Mouse (Mus musculus) hindbrain, embryonic 13.5 days (tissue): ENCODE data around the gene Serpinb9c. TPM values are rescaled to one million over a fixed set of nuclear protein-coding genes. Genes with fewer than 3 reads are reported as not detected.
"Not testable (repeated sequence)": the region's sequence is repeated elsewhere in the genome, so short reads cannot be mapped to it uniquely, and the experiment has no call there.

Source experiments
- ATAC-seq: fragments of 200-750 bp; cut with Nextera tagmentation; 2 replicates; pipeline ENCODE4 v1.8.0; 2017; ENCODE audit warnings: moderate TSS enrichment; ENCODE audit not compliant: low FRiP score
- H3K27ac ChIP-seq: fragments of 300-500 bp; sonication (generic); 2 replicates; pipeline ENCODE4 v1.5.1; 2015; ENCODE audit warnings: inconsistent platforms, mild to moderate bottlenecking, moderate library complexity
- H3K27me3 ChIP-seq: fragments of 300-500 bp; sonication (generic); 2 replicates; pipeline ENCODE4 v1.6.1; 2015; ENCODE audit warnings: mild to moderate bottlenecking, inconsistent platforms
- H3K36me3 ChIP-seq: fragments of 300-500 bp; sonication (generic); 2 replicates; pipeline ENCODE4 v1.6.1; 2015; ENCODE audit warnings: mild to moderate bottlenecking, inconsistent platforms
- H3K4me1 ChIP-seq: fragments of 300-500 bp; sonication (generic); replicated peaks from 2 replicates; pipeline ENCODE4 v1.6.1; 2015; ENCODE audit warnings: inconsistent platforms
- H3K4me2 ChIP-seq: fragments of 300-500 bp; sonication (generic); 2 replicates; pipeline ENCODE4 v1.6.1; 2015; ENCODE audit warnings: inconsistent platforms, mild to moderate bottlenecking, moderate library complexity
- H3K4me3 ChIP-seq: fragments of 300-500 bp; sonication (generic); 2 replicates; pipeline ENCODE4 v1.5.1; 2015; ENCODE audit warnings: mild to moderate bottlenecking, inconsistent platforms
- H3K9ac ChIP-seq: fragments of 300-500 bp; sonication (generic); 2 replicates; pipeline ENCODE4 v1.6.1; 2015; ENCODE audit warnings: mild to moderate bottlenecking, inconsistent platforms
- H3K9me3 ChIP-seq: fragments of 300-500 bp; sonication (generic); 2 replicates; pipeline ENCODE4 v1.6.1; 2016; ENCODE audit warnings: inconsistent platforms
- WGBS: fragments of 180-500 bp; shearing (Covaris S2); methylation state at CpG from one replicate; pipeline ENCODE4 v1.1.7; 2015; 5-methylcytosine and 5-hydroxymethylcytosine counted together
- polyA plus RNA-seq: library from polyadenylated mRNA; unstranded; fragments of >200 nt; fragmentation: Nextera tagmentation; extraction: Ambion mirVana; gene quantifications from 2 replicates; pipeline ENCODE4 v1.2.1, GENCODE M21; 2015

Gene Serpinb9c
- not detected in 2 replicates for polyA plus RNA-seq

DNA sequence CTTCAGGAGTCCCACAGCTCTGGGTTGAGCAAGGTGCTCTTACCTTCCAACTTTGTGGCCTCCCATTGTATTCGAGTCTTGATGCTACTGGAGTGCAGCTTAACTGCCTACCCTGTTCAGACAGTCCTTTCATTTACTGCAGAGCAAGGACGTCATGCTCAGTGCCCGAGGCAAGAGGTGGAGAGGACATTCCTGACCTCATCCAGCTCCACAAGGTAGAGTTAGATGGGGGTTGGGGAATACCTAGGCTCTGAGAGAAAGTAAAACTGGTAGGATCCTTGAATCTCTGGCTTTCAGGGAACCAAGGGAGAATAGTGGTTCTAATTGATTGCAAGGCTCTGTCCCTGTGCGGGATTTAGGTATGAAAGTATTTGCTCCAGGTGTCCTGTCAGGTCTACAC, at the start of gene Serpinb9c:
TSS of gene Serpinb9c (minus strand) at position 101 of the 400 bp plus-strand sequence.
- ATAC-seq, result no peak
- no peak within 1 kb of the TSS for H3K4me2 ChIP-seq
- H3K27ac ChIP-seq, result no peak within 1 kb of the TSS
- H3K36me3 ChIP-seq, result no peaks in the 10 kb centered on the region
- no peak within 1 kb of the TSS for H3K9ac ChIP-seq
- WGBS, result 77% methylated on average over 4 of the region's 4 CpGs
- no peaks in the 10 kb centered on the region for H3K4me1 ChIP-seq
- H3K9me3 ChIP-seq, result peaks cover 4% of the 10 kb centered on the region; the same call in 1 of the 2 replicates
- H3K4me3 ChIP-seq, result no peak within 1 kb of the TSS
- H3K27me3 ChIP-seq, result no peaks in the 10 kb centered on the region

DNA sequence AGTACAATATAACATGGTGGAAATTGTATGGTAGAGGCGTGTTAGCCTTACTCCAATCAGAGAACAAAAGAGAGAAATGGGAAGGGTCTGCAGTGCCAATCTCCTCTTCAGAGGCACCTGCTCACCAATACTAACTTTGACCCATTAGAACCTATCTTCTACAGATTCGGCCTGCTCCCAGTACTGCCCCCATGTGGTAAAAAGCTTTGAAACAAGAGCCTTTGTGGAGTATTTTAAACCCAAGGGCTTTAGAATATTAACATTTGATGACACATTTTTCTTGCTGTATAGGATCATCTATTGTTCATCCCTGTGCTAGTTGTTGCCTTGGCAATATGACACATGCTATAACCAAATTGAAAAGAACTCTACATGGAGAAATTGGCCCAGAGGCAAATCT, 40.2 kb upstream of the Serpinb9c start:
- no peaks in the 10 kb centered on the region for H3K4me1 ChIP-seq
- H3K27ac ChIP-seq, result no peak overlapping the region
- ATAC-seq, result no peak
- 64% methylated on average over 2 of the region's 2 CpGs for WGBS
- H3K36me3 ChIP-seq, result no peaks in the 10 kb centered on the region
- H3K4me2 ChIP-seq, result no peak overlapping the region
- no peaks in the 10 kb centered on the region for H3K9me3 ChIP-seq
- no peak overlapping the region for H3K4me3 ChIP-seq
- H3K27me3 ChIP-seq, result no peaks in the 10 kb centered on the region
- H3K9ac ChIP-seq, result no peak overlapping the region

DNA sequence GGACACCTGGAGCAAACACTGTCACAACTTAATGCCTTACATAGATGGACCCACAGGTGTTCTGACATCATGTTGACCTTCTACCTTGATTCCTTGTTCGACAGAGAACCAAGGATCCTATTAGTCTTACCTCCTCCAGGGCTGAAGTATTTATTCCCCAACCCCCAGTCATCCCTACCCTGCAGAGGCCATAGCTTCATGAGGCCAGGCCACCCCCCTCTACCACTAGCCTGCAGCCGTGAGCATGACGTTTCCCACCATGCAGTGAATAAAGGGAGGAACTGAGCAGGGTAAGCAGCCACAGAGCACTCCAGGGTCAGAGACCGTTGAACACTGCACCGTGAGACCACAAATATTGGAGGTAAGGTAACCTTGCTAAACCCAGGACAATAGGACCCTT, 33.1 kb upstream of the Serpinb9c start, which contains the start of gene Serpinb9d:
TSS of gene Serpinb9d (plus strand) at position 301 of the 400 bp plus-strand sequence.
- H3K27me3 ChIP-seq, result no peaks in the 10 kb centered on the region
- ATAC-seq, result no peak
- H3K27ac ChIP-seq, result no peak within 1 kb of the TSS
- no peaks in the 10 kb centered on the region for H3K36me3 ChIP-seq
- H3K9me3 ChIP-seq, result no peaks in the 10 kb centered on the region
- no peak within 1 kb of the TSS for H3K9ac ChIP-seq
- H3K4me2 ChIP-seq, result no peak within 1 kb of the TSS
- WGBS, result 86% methylated on average over 5 of the region's 5 CpGs
- H3K4me1 ChIP-seq, result no peaks in the 10 kb centered on the region
- H3K4me3 ChIP-seq, result no peak within 1 kb of the TSS

GRCm38 (mm10) chr13:33190486-33190885, 30.9 kb upstream of the Serpinb9c start:
- H3K4me1 ChIP-seq, H3K27me3 ChIP-seq, H3K4me3 ChIP-seq, H3K9ac ChIP-seq, H3K9me3 ChIP-seq, H3K36me3 ChIP-seq, H3K4me2 ChIP-seq, ATAC-seq, H3K27ac ChIP-seq: not testable (repeated sequence)
- WGBS, result 94% methylated on average over 1 of the region's 1 CpGs

DNA sequence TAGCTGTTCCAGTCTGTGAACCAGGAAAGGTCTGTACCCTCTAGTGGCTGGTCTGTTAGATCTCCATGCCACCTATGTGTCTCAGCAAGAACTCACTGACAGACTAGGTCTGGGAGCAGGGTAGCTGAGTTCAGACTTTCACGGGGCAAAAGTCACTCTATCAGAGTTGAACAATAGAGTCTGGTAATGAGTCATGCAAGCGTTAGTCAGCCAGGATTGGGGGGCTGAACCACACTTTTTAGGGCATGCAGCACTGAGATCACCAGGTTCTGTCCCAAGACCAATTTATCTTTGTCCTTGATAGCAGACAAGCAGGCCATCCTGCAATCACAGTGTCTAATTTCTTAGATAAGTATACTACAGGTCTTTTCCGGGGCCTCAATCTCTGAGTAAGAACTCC, 18.1 kb downstream of the Serpinb9c start:
- no peak overlapping the region for H3K4me3 ChIP-seq
- H3K4me2 ChIP-seq, result no peak overlapping the region
- no peak overlapping the region for H3K27ac ChIP-seq
- H3K36me3 ChIP-seq, result no peaks in the 10 kb centered on the region
- H3K9me3 ChIP-seq, result no peaks in the 10 kb centered on the region
- no peak overlapping the region for H3K9ac ChIP-seq
- H3K27me3 ChIP-seq, result no peaks in the 10 kb centered on the region
- no peaks in the 10 kb centered on the region for H3K4me1 ChIP-seq
- no peak for ATAC-seq
- WGBS, result 81% methylated on average over 3 of the region's 3 CpGs

GRCm38 (mm10) chr13:33137717-33138116, 21.8 kb downstream of the Serpinb9c start:
- no peaks in the 10 kb centered on the region for H3K27me3 ChIP-seq
- H3K27ac ChIP-seq, result no peak overlapping the region
- H3K9me3 ChIP-seq, result 0 out of 2 replicates have a peak, but pooled peaks cover 3% of the 10 kb centered on the region
- ATAC-seq, result no peak
- H3K36me3 ChIP-seq, result no peaks in the 10 kb centered on the region
- H3K9ac ChIP-seq, result no peak overlapping the region
- H3K4me3 ChIP-seq, result no peak overlapping the region
- no peak overlapping the region for H3K4me2 ChIP-seq
- no peaks in the 10 kb centered on the region for H3K4me1 ChIP-seq
- 88% methylated on average over 2 of the region's 2 CpGs for WGBS

- Histone ChIP-seq H3K36me3 (no peaks in the 10 kb centered on the region), H3K4me3 (no peak overlapping the region), H3K9ac (no peak overlapping the region), H3K27ac (no peak overlapping the region), H3K4me1 (no peaks in the 10 kb centered on the region), H3K4me2 (no peak overlapping the region), H3K27me3 (no peaks in the 10 kb centered on the region), H3K9me3 (peaks cover 3% of the 10 kb centered on the region; the same call in 1 of the 2 replicates)
- 71% methylated on average over 3 of the region's 3 CpGs for WGBS
- ATAC-seq, result no peak
Observed at GRCm38 (mm10) chr13:33113054-33113453, 46.5 kb downstream of the Serpinb9c start.

DNA sequence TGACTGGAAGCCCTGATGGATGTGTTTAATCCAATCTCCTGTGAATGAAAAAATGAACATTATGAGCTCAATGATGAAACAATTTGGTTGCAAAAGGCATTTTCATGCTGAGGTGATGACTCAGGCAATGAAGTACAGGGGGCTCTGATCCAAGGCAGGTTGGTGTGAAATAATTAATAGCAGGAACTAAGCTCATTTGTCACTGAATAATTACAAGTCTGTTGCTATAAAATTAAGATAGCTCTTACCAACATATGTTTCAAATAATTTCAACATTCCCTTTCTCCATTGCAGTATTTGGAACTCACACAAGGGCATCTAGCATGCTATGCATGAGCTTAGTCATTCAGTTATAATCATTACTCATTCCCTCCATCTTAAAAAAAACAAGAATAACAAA, 53.9 kb downstream of the Serpinb9c start:
- H3K4me3 ChIP-seq, result no peak overlapping the region
- ATAC-seq, result no peak
- no peaks in the 10 kb centered on the region for H3K36me3 ChIP-seq
- H3K27me3 ChIP-seq, result no peaks in the 10 kb centered on the region
- H3K4me2 ChIP-seq, result no peak overlapping the region
- no peak overlapping the region for H3K9ac ChIP-seq
- no peaks in the 10 kb centered on the region for H3K4me1 ChIP-seq
- H3K9me3 ChIP-seq, result peaks cover 3% of the 10 kb centered on the region; the same call in 1 of the 2 replicates
- H3K27ac ChIP-seq, result no peak overlapping the region

Other genes starting within 250 kb of the Serpinb9c start
- 1.4 and 2.0 TPM in 2 replicates for gene Serpinb6b, start 194.5 kb downstream of the Serpinb9c start, polyA plus RNA-seq
- gene Serpinb9, start 156.5 kb downstream of the Serpinb9c start, polyA plus RNA-seq, result 1.3 and 1.8 TPM in 2 replicates
- gene Serpinb9b, start 132.3 kb downstream of the Serpinb9c start, polyA plus RNA-seq, result 0.47 and 0.70 TPM in 2 replicates
- 10.9 and 14.4 TPM in 2 replicates for gene Serpinb1b, start 81.2 kb downstream of the Serpinb9c start, polyA plus RNA-seq
- gene Serpinb9d, start 33.2 kb upstream of the Serpinb9c start, polyA plus RNA-seq, result not detected in 2 replicates
- gene Serpinb9e, start 89.9 kb upstream of the Serpinb9c start, polyA plus RNA-seq, result not detected in 2 replicates
- gene Serpinb9f, start 164.3 kb upstream of the Serpinb9c start, polyA plus RNA-seq, result not detected in 2 replicates
- gene Gm11397, start 236.0 kb upstream of the Serpinb9c start, polyA plus RNA-seq, result not detected in 2 replicates